Mouse (Mus musculus): Measurements from ENCODE around the gene Plpp6. TPM values are rescaled to one million over a fixed set of nuclear protein-coding genes. Genes with fewer than 3 reads are reported as not detected.

Gene Plpp6
- polyA plus RNA-seq (2015; fragmentation: Nextera tagmentation; extraction: Ambion mirVana) = 8.5 TPM in 2 replicates

DNA sequence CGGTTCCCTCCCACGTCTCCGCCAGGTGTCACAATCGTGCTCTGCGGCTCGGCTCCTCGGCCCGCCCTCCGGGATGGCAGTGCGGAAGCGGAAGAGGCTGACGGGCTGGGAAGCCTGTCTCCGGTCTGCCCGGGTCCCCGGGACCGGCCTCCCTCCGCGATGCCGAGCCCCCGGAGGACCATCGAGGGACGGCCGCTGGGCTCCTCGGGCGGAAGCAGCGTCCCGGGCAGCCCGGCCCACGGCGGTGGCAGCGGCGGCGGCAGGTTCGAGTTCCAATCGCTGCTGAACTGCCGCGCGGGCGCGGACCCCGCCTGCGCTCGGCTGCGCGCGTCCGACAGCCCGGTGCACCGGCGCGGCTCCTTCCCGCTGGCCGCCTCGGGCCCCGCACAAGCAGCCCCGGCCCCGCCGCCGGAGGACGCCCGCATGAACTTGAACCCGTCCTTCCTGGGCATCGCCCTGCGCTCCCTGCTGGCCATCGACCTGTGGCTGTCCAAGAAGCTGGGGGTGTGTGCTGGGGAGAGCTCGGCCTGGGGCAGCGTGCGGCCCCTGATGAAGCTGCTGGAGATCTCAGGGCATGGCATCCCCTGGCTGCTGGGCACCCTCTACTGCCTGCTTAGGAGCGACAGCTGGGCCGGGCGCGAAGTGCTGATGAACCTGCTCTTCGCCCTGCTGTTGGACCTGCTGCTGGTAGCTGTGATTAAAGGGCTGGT is at the start of gene Plpp6:
Gene Plpp6 (plus strand): TSS at position 112 of the 710 bp plus-strand sequence.
- DNase-seq (ENCODE audit: low spot score) = peak; percentile 82

DNA sequence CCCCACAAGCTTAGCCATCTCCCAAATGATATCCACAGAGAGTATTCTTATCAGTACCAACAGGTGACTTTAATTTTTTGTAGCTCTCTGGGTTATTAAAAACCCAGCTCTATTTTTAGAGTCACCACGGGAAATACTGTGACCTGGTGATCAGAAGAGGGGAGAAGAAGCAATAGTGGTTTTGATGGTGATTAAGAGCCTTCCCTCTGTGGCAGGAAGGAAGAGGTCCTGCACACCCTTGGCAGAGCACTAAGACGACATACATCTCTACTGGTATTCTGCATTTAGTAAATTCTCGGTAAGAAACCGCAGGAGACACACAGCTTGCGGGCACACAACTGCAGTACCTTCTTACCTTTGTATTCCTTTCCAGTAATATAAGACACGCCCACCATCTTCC is 49.2 kb upstream of the Plpp6 start:
- DNase-seq (ENCODE audit: low spot score) = no peak

DNA sequence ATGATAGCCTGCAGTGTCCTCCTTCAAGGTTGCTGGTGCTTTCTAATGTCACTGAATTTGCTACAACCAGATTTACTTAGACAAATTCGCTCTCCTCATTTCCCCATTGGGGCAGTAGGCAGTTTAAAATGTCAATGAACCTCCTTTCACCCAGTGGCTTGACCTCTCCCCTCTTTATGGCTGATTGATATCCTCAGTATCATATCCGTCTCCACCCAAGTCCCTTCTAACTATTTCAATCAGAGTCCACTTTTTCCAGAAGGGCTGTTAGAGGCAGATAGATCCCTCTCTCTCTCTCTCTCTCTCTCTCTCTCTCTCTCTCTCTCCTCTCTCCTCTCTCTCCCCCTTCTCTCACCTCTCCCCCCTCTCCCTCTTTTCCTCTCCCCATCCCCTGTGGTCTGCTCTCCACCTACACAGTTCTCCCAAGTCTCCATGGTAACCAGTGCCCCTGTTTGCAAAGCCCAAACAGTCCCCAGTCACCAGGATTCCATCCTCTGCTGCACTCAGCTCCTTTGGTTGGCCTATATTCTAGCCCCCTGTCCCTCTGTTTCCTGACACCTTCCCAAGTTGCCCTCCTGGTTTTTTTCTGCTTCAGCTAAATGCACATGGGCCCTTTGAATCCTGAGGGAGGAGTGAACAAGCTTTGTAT is 48.0 kb upstream of the Plpp6 start:
- DNase-seq (ENCODE audit: low spot score) = no peak

DNA sequence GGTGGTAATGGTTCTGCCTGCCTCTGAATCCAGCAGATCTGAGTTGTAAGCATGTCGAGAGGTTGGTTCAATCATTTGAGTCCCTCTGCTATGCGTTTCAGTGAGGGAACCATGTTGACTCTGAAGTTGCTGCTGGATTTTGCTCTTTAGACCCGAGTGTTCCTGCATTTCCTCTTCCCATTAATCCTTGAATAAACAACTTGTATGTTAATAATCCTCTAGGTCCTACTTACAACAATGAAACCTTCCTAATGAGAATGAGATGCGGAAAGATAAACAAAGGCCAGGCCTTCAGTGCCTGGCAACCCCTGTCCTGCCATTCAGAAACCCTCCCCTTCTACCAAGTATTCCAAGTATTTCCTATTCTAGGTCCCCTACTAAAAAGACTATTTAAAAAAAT is 47.3 kb upstream of the Plpp6 start:
- no peak for DNase-seq (ENCODE audit: low spot score)

DNA sequence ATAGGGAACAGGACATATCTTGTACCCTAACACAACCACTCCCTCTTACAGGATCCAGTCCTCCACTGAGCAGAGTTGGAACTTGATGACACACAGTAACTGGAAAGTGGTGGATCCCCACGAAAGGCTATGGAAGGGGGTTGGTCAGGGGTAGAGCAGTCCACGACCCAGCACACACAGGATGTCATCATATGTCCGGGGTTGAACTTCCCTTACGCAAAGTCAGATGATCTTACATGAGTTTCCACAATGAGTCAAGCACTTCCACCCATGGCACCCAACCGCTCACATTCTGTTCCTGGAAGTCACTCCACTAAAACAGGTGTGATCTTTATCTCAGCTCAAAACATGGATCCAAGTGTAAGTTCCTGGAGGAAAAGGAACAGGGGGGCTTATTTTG is 45.9 kb upstream of the Plpp6 start:
- DNase-seq (ENCODE audit: low spot score) = no peak

DNA sequence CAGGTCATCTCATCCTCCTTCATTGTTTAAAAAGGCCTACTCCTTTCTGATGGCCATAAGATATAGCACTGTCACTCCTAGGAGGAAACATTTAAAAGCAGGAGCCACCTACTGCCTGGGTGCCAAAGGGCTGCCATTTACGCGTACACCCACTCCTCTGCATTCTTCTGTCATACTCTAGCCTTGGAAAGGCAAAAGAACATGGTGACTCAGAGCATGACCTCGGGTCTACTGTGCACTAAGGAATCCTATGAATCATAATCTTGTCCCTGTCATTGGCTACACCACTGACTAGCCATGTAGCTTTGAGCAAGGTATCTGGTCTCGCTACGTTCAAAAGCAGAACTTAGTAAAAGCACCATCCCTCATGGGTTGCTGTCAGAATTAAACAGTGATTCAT is 37.4 kb upstream of the Plpp6 start:
- DNase-seq (ENCODE audit: low spot score) = no peak

DNA sequence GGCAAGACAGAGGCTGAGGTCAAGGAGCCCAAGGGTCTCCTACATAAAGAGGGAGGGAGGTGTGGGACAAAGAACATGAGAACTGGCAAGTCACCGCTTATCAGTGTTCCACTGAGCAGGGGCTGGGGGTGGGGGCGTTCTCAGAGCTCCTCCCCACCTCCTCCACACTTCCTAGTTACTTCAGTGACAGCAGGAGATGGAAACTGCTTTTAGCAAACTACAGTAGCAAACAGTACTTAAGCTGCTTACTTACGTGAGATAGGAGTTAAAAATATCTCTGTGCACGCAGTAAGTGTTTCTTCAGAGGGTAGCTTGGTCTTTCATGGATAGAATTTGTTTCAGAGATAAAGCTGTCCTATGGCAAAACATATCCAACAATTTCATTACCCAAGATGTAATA is 36.4 kb upstream of the Plpp6 start:
- DNase-seq (ENCODE audit: low spot score) = no peak

DNA sequence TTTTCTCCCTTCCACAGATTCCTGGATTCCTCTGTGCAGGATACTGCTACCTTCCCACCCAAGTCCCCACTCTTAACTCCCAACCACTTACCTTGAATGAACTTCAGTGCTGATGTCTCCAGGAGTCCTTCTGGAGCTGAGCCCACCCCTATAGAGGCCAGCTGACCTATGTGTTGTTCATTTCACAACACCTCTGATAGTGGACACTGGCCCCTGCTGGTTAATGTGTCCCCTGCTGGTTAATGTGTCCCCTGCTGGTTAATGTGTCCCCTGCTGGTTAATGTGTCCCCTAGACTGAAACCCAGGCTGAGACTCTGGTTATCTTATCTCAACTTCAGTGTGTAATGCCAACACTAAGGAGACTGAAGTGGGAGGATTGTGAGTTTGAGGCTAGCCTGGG is 34.7 kb upstream of the Plpp6 start:
- DNase-seq (ENCODE audit: low spot score) = no peak

DNA sequence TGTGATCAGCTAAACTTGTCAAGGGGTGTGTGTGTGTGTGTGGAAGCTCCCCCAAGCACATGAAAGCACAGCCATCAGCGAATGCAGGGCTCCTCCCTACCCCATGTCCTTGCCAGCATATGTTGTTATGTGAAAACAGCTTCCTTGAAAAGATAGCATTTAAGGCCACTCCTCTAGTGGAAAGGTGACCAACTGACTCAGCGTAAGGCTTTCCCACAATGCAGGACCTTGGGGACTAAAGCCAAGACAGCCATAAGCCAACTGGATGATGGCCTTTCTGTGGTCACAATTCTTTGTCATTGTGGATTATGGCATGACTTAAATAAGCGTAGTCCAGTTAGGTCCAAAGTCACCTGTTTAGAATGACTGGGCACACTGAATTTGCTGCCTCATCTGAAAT is 28.9 kb upstream of the Plpp6 start:
- DNase-seq (ENCODE audit: low spot score) = no peak

DNA sequence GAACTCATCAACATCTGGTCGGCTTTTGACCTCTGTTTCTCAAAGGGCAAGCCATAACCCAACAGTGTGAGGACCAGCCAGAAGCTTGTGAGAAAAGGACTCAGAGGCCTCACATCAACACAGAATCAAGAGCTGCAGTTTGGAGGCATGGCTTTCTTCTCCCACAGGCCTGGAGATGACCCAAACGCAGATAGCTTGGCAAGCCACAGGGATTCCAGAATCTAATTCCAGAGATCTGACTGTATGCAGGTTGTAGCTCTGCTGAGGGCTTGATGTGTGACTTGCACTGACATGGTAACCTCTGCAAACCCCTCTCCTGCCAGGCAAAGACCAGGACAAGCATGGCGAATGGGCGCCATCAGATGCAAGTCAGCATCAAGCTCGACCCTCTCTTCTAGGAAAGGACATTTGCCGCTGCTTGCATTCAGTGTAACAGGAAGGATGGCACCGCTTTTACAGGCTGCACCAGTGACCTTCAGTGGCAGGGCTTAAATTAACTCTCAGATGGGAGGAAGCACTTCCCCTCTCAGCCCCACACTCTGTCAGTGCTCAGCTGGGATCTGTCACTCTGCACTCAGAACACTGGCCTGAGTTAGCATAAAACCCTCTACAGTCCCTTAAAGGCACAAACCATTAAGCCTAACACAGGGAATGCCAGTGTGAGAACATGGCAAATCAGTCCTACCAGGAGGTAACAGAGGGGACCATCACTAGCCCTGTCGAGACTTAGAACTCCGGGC is 23.4 kb upstream of the Plpp6 start:
- no peak for DNase-seq (ENCODE audit: low spot score)

DNA sequence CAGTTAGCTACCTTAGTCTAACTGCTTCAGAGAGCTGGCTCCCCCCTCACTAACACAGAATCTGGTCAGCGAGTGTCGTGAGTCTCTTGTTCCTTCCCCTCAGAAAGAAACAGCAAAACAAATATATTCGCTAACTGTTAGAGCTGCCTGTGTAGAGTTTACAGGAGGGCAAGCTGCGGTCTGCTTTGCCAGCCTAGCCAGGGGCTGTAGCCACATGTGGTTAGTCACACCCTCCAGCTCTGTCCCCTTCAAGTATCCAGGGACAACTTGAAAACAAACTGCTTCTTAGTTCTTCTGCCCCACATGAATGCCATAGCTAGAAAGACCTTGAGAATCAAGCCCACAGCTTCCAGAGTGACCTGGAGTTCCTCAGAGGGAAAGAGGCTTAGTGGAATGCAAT is 22.5 kb upstream of the Plpp6 start:
- no peak for DNase-seq (ENCODE audit: low spot score)

DNA sequence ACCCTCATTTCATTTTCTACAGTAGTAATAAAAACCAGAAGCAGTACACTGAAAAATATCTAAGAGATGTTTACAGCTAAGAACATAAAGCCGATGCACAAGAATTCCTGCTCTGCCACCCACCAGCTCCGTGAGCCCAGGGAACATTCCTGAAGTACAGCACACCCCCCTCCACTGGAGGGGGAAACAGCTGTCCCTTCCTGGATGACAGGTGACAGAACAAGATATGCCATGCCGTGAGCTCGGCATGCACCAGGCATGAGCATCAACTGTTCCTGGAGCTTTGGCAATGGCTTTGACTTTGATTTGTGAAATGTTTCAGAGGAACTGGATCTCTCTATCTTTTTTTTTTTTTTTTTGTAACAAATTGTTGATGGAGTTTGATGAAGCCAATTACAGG is 17.0 kb upstream of the Plpp6 start:
- no peak for DNase-seq (ENCODE audit: low spot score)

DNA sequence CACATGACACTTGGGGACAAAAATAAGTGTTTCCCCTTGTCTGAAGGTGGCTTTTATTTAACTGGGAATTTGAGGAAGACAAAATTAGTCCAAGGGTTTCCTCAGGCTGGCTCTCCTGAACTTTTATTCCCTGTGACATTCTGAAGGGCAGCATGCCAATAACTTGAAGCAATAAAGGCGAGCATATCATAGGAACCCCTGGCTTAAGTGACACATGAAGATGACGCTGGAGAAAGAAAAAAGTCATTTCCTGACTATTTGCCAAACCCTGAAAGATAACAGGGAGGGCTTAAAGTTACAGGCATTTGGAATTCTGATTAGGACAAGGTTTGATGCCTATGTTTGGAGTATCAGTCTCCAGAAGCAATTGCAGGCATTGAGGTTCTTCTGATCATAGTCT is 16.4 kb upstream of the Plpp6 start:
- DNase-seq (ENCODE audit: low spot score) = no peak

DNA sequence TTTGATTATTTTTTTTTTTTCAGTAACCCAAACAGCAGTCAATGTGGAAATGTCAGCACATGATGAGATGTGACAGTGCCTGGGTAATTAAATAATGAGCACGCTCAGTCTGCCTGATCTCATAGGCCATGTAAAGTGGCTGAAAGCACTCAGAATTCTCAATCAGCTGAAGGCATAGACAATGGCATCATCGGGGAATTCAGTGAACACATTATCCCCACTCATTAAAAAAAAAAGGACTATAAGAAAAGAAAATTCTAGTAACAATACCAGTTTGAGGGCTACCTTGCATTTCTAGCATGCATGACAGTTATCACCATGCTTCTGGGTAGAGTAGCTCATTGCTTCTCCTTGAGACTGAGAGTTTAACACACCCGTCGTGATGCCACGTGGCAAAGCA is 12.5 kb upstream of the Plpp6 start:
- DNase-seq (ENCODE audit: low spot score) = no peak

DNA sequence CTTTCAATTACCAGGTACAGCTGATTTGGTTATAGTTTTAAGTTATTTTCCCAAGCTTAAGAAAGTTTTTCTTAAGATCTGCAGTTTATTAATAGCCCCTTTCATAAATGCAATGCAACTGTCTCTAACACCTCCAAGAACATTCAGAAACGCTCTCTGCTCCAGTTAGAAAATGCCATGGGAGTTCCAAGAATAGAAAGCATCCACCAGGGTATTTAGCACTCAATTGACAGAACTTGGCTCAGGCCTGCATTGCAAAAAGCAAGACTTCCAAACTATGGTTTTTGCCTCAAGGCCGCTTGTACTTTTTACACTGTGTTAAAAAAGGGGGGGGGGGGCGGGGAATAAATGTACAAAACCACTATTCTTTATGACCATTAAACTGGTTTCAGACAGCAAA is 640 bp upstream of the Plpp6 start:
- DNase-seq (ENCODE audit: low spot score) = no peak

DNA sequence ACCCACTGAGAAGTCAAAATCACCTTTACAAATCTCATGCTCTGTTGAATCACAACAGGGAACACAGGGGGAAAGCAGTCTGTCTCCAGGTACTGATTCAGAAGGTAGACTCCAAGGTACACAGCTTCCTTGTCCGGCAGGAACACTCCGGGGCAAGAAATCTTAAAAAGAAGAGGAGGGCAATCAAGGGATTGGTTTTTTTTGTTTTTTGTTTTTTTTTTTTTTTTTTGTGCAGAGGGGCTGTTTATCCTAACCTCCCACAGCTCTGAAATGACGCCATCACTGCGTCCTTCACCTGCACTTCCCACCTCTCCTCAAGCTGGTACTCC is 276 bp upstream of the Plpp6 start:
- DNase-seq (ENCODE audit: low spot score) = no peak

DNA sequence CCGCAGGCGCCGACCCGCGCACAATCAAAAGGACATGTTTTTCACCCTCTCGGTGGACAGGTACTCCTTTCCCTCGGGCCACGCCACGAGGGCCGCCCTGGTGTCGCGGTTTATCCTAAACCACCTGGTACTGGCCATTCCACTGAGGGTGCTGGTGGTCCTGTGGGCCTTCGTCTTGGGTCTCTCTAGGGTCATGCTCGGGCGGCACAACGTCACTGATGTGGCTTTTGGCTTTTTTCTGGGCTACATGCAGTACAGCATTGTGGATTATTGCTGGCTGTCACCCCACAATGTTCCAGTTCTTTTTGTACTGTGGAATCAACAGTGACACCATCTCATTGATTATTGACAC is 775 bp downstream of the Plpp6 start:
- DNase-seq (ENCODE audit: low spot score) = no peak

DNA sequence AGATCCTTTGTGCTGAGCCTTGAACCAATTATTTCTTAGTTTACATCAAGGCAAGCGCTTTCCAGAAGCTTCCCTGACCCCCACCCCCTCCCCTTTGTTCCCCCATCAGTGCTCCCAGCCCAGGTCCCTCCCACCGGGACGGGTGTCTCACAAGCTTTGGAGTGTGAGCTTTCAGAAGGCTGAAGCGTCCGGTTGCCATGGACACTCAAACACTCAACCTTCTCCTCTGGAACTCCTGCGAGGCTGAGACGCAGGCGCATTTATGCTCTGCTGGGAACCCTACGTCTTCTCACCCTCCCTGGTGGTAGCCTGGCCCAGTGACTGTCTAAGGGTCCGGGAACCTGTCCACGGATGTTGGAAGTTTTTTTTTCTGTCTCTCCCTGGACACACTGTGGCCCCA is 3.9 kb downstream of the Plpp6 start, which contains the start of gene 4430402I18Rik:
Gene 4430402I18Rik (minus strand): TSS at position 149 of the 400 bp plus-strand sequence.
- DNase-seq (ENCODE audit: low spot score) = no peak

DNA sequence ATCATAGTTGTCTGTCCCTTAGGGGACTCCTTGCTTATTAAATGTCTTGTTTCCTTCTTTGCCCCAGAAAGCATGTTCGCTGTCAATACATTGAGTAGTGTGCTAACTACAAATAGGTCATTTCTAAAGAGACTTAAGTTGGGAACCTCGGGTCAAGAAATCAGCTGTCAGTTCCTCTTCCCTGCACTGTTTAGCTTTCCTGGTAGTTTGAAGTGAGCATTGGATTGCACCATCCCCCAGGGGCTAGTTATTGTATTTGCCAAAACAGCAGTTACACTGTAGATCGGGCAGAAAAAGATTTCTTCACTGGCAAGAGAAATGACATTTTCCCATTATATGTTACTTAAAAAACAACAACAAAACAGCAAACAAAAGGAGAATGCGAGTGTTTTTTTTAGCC is 4.4 kb downstream of the Plpp6 start:
- no peak for DNase-seq (ENCODE audit: low spot score)

DNA sequence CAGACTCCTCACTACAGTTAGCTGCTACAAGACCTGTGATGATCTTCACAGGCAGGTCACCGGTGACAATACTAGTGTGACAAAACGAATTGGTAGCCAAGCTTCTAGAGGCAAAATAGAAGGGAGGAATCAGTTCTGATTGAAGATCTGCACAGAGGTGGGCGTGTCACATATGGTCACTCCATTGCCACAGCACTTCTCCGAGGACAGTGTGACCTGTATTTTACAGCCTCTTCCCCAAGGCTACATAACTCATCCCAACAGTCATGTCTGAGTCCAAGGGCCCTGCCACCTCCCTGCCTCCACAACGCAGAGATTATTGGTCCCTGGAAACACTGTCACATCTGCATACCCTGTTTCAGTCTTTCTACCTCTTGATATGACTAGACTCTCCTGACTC is 5.5 kb downstream of the Plpp6 start:
- no peak for DNase-seq (ENCODE audit: low spot score)

DNA sequence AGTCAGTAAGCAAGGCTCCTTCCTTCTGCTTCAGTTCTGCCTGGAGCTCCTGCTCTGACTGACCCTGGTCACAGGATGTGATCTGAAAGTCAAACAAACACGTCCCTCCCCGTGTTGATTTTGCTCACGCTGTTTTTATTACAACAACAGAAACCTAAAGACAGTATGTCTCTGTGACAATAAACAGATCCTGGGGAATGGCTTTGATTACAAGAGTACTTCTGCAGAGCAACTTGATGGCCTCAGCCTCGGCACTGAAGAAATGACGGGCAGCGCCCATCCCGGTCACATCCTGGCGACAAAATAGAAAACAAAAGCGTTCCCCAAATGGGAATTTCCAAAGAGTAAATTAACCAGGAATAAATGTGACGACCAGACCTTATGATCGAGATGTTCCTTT is 6.5 kb downstream of the Plpp6 start:
- DNase-seq (ENCODE audit: low spot score) = no peak

DNA sequence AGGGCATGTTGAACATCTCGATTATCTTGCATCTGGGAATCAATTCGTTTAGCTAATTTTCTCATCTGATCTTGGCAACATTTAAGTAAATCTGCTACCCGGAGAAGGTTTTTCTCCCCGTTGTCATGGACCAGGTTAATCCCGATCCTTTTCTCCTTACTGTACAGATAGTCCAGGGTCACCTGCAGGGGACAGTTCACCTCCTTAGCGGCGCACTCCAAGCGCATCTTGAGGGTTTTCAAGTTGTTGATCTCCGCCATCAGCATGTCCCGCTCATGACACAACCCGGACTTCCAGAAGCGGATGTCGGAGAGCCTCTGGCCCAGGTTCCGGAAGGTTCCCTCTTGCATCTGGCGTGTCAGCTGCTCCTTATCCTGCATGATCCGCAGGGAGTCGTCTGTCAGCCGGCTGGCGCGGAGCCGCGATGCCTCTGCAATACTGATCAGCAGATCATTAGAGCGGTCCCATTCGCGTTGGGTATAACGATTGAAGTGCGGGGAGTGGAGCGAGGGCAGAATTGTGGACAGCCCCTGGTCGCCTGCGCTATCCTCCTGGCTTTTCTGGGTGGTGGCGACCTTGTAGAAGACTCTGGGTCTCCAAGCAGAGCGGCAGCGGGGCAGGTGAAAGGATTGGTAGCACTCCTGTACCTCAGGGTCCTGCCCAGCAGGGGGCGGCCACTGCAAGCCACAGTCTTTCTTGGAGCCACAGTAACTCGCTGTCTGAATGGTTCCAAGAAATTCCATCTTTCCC is 11.3 kb downstream of the Plpp6 start:
- DNase-seq (ENCODE audit: low spot score) = peak; percentile 63

Measured in thymus, postnatal 0 days (tissue).